Mouse (Mus musculus): Measurements from ENCODE around the gene Ppp5c. TPM values are rescaled to one million over a fixed set of nuclear protein-coding genes. Genes with fewer than 3 reads are reported as not detected.
"Not testable (repeated sequence)": the region's sequence is repeated elsewhere in the genome, so short reads cannot be mapped to it uniquely, and the experiment has no call there.

Ppp5c gene
- 212 and 265 TPM in 2 replicates for polyA plus RNA-seq (2012; rRNA removed)

DNA sequence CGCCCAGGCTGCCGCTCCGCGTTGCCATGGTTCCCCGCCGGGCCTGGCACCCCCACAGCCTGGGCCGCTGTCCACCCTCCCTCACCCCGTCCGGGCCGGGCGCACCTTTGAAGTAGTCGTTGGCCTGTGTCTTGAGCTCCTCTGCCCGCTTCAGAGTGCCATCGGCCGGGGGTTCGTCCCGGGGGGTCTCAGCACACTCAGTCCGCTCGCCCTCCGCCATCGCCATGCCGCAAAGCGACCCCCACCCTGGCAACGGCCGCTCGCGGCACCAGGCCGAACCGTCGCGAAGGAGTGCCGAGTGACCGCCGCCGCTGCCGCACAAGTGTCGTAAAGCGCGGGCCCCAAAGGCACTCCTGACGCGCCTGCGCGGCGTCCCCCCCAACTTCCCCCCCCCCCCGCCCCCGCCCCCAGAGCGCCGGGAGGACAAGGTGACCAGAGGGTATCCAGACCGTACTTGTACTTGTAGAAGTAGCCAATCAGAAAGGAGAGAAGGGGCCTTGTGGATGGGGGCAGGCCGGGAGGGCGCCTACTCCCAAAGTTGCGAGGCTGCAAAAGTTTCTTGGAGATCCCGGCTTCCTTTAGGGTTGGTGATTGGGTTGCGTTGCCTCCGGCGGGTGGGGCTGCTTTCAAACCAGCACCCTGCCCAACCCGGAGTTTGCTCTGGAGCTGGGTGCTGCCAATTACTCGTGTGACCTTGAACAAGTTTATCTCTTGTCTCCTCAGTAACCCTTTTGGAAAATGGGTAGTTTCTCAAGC, at the start of gene Ppp5c:
Gene Ppp5c (minus strand): TSS at position 337 of the 756 bp plus-strand sequence.
- TF ChIP-seq POLR2A (IDR thresholded peaks at IDR 0.05; ENCODE audit: low read depth, low read length) (no peak), CTCF (IDR thresholded peaks at IDR 0.05; ENCODE audit: extremely low read depth, insufficient read depth, insufficient read length, insufficient replicate concordance) (no peak)
- Histone ChIP-seq H3K4me1 (ENCODE audit: control insufficient read depth, insufficient read depth, insufficient read length) (peaks cover 40% of the 10 kb centered on the region), H3K27me3 (ENCODE audit: control insufficient read depth, insufficient read depth, low read length) (no peaks in the 10 kb centered on the region), H3K4me3 (ENCODE audit: extremely low read depth, insufficient read depth, insufficient read length) (peak within 1 kb of the TSS; percentile 97), H3K36me3 (ENCODE audit: control insufficient read depth, insufficient read depth, low read length) (no peaks in the 10 kb centered on the region), H3K27ac (ENCODE audit: insufficient read depth, low read length) (peak within 1 kb of the TSS; percentile 87)
- peak; percentile 53 to 83 for DNase-seq (ENCODE audit: low read depth in 1 of 2, low spot score in 2 of 2)
- WGBS: under 1% methylated on average over 58 of the region's 58 CpGs

DNA sequence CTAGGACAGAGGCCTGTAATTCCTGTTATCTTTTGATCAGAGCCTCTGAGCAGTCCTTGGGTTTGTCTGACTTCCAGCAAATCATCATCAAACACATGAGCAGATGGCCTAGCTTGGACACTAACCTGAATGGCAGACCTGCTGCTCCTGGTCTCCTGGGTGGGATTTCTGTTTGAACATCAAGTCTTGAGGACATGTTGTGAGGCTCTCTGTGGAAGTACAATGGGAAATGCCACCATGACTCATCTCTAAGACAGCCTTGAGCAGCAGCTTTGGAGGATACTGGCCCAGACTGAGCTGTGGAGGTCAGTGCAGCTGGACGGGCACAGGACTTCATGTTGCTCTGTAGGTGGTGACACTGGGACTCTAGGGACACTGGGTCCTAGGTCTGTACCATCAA, 48.8 kb upstream of the Ppp5c start:
- WGBS: 95% methylated on average over 1 of the region's 1 CpGs
- DNase-seq (ENCODE audit: low read depth in 1 of 2, low spot score in 2 of 2): no peak
- H3K27ac ChIP-seq (ENCODE audit: insufficient read depth, low read length): no peak overlapping the region
- H3K4me3 ChIP-seq (ENCODE audit: extremely low read depth, insufficient read depth, insufficient read length): no peak overlapping the region
- H3K4me1 ChIP-seq (ENCODE audit: control insufficient read depth, insufficient read depth, insufficient read length): no peaks in the 10 kb centered on the region
- no peaks in the 10 kb centered on the region for H3K27me3 ChIP-seq (ENCODE audit: control insufficient read depth, insufficient read depth, low read length)
- TF ChIP-seq POLR2A (IDR thresholded peaks at IDR 0.05; ENCODE audit: low read depth, low read length) (no peak), CTCF (IDR thresholded peaks at IDR 0.05; ENCODE audit: extremely low read depth, insufficient read depth, insufficient read length, insufficient replicate concordance) (no peak)
- no peaks in the 10 kb centered on the region for H3K36me3 ChIP-seq (ENCODE audit: control insufficient read depth, insufficient read depth, low read length)

DNA sequence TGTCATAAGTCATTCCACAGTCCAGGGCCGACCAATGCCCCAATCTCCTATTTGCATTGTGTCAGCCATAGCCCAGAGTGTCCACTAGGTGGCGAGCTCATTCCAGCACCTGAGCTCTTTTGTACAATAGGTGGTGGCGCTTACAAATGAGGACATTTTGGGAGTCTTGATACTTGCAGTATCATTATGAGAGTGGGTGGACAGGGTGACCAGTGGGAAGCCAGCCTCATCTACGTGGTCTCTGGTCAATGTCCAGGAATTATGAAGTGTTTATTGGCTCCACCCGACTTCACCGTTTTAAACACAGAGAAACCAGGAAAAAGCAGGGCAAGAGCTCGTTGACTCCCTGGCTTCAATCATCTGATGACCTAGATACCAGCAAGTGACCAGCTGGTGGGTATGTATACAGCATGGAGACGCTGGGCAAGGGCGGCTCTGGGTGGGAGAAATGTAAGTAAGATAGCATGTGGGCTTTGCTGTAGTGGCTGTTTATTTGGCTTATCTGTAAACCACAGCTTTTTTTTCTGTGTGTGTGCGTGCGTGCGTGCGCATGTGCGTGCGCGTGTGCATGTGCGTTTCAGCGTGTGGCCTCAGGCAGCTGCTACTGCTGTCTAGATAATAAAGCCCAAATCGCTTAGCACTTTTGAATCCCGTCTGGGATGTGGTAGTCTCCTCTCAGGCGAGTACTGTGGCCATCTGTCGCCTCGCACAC, 46.3 kb upstream of the Ppp5c start, which contains the start of gene Psg16:
Gene Psg16 (plus strand): TSS at position 137 of the 712 bp plus-strand sequence.
- Histone ChIP-seq H3K27ac (ENCODE audit: insufficient read depth, low read length) (no peak within 1 kb of the TSS), H3K27me3 (ENCODE audit: control insufficient read depth, insufficient read depth, low read length) (no peaks in the 10 kb centered on the region), H3K36me3 (ENCODE audit: control insufficient read depth, insufficient read depth, low read length) (no peaks in the 10 kb centered on the region), H3K4me3 (ENCODE audit: extremely low read depth, insufficient read depth, insufficient read length) (no peak within 1 kb of the TSS), H3K4me1 (ENCODE audit: control insufficient read depth, insufficient read depth, insufficient read length) (no peaks in the 10 kb centered on the region)
- WGBS: 57% methylated on average over 23 of the region's 23 CpGs
- TF ChIP-seq CTCF (IDR thresholded peaks at IDR 0.05; ENCODE audit: extremely low read depth, insufficient read depth, insufficient read length, insufficient replicate concordance): peak; percentile 74; the same call in 1 of the 2 replicates
- no peak for TF ChIP-seq POLR2A (IDR thresholded peaks at IDR 0.05; ENCODE audit: low read depth, low read length)
- DNase-seq (ENCODE audit: low read depth in 1 of 2, low spot score in 2 of 2): peak in 1 of 2 experiments; percentile 48

DNA sequence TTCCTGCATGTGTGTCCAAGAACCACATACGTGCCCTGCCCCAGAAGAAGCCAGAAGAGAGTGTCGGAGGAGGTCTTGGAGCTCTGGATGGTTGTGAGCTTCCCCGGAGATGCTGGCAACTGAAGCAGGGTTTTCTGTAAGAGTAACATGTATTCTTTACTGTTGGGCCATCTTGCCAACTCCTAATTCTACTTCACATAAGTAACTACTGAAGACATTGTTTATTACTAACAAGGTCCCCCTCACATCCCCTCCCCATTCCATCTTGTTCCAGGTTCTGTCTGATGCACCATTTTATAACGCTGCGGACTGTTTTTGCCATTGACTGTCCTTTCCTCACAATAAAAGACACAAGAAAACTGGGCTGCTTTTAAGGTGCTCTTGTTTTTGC, 45.8 kb upstream of the Ppp5c start:
- no peaks in the 10 kb centered on the region for H3K36me3 ChIP-seq (ENCODE audit: control insufficient read depth, insufficient read depth, low read length)
- no peak for DNase-seq (ENCODE audit: low read depth in 1 of 2, low spot score in 2 of 2)
- H3K4me1 ChIP-seq (ENCODE audit: control insufficient read depth, insufficient read depth, insufficient read length): no peaks in the 10 kb centered on the region
- TF ChIP-seq POLR2A (IDR thresholded peaks at IDR 0.05; ENCODE audit: low read depth, low read length): no peak
- TF ChIP-seq CTCF (IDR thresholded peaks at IDR 0.05; ENCODE audit: extremely low read depth, insufficient read depth, insufficient read length, insufficient replicate concordance): no peak
- no peaks in the 10 kb centered on the region for H3K27me3 ChIP-seq (ENCODE audit: control insufficient read depth, insufficient read depth, low read length)
- no peak overlapping the region for H3K27ac ChIP-seq (ENCODE audit: insufficient read depth, low read length)
- no peak overlapping the region for H3K4me3 ChIP-seq (ENCODE audit: extremely low read depth, insufficient read depth, insufficient read length)
- 59% methylated on average over 5 of the region's 5 CpGs for WGBS

DNA sequence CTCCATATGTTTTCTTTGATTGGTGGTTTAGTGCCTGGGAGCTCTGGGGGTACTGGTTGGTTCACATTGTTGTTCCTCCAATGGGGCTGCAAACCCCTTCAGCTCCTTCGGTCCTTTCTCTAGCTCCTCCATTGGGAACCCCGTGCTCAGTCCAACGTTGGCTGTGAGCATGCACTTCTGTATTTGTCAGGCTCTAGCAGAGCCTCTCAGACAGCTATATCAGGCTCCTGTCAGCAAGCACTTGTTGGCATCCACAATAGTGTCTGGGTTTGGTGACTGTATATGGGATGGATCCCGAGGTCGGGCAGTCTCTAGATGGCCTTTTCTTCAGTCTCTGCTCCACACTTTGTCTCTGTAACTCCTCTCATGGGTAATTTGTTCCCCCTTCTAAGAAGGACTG, 39.9 kb upstream of the Ppp5c start:
- H3K27ac ChIP-seq (ENCODE audit: insufficient read depth, low read length); H3K4me3 ChIP-seq (ENCODE audit: extremely low read depth, insufficient read depth, insufficient read length); H3K4me1 ChIP-seq (ENCODE audit: control insufficient read depth, insufficient read depth, insufficient read length); DNase-seq (ENCODE audit: low read depth in 1 of 2, low spot score in 2 of 2); H3K27me3 ChIP-seq (ENCODE audit: control insufficient read depth, insufficient read depth, low read length); H3K36me3 ChIP-seq (ENCODE audit: control insufficient read depth, insufficient read depth, low read length): not testable (repeated sequence)
- 64% methylated on average over 5 of the region's 5 CpGs for WGBS

DNA sequence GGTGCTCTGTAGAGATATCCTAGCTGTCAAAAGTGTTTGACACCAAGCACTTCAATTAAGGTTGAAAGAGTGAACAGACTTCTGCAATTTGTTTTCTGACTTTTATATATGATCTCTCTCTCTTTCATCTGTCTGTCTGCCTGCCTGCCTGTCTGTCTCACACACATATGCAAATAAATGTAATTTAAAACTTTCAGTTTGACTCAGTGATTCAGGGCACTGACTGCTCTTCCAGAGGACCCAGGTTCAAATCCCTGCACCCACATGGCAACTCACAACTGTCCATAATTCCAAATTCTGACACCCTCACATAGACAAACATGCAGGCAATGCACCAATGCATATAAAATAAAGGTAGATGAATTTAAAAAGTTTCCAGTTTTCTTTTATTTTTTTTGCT, 39.3 kb upstream of the Ppp5c start:
- no peak overlapping the region for H3K27ac ChIP-seq (ENCODE audit: insufficient read depth, low read length)
- H3K4me1 ChIP-seq (ENCODE audit: control insufficient read depth, insufficient read depth, insufficient read length): peaks cover 5% of the 10 kb centered on the region; the same call in 1 of the 2 replicates
- H3K36me3 ChIP-seq (ENCODE audit: control insufficient read depth, insufficient read depth, low read length): no peaks in the 10 kb centered on the region
- no peaks in the 10 kb centered on the region for H3K27me3 ChIP-seq (ENCODE audit: control insufficient read depth, insufficient read depth, low read length)
- TF ChIP-seq POLR2A (IDR thresholded peaks at IDR 0.05; ENCODE audit: low read depth, low read length) (no peak), CTCF (IDR thresholded peaks at IDR 0.05; ENCODE audit: extremely low read depth, insufficient read depth, insufficient read length, insufficient replicate concordance) (no peak)
- H3K4me3 ChIP-seq (ENCODE audit: extremely low read depth, insufficient read depth, insufficient read length): no peak overlapping the region
- DNase-seq (ENCODE audit: low read depth in 1 of 2, low spot score in 2 of 2): no peak

DNA sequence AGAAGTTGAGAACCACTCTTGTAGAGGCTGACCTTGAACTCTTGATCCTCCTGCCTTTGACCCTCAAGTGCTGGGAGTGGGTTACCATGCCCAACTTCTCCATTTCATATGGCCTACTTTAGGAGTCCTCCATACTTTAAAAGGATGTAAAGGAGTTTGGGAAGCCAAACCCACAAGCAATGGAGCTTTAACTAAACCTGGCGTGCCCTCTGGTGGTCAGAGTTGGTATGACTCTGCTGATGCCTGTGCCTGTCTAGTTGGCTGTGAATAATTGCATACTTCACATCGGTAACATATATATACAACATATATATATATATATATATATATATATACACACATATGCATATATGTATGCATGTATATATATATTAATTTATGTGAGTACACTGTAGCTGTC, 38.7 kb upstream of the Ppp5c start:
- TF ChIP-seq CTCF (IDR thresholded peaks at IDR 0.05; ENCODE audit: extremely low read depth, insufficient read depth, insufficient read length, insufficient replicate concordance): peak; percentile 80; the same call in 1 of the 2 replicates
- TF ChIP-seq POLR2A (IDR thresholded peaks at IDR 0.05; ENCODE audit: low read depth, low read length): no peak
- Histone ChIP-seq H3K27ac (ENCODE audit: insufficient read depth, low read length) (no peak overlapping the region), H3K4me1 (ENCODE audit: control insufficient read depth, insufficient read depth, insufficient read length) (peaks cover 5% of the 10 kb centered on the region; the same call in 1 of the 2 replicates), H3K4me3 (ENCODE audit: extremely low read depth, insufficient read depth, insufficient read length) (no peak overlapping the region), H3K36me3 (ENCODE audit: control insufficient read depth, insufficient read depth, low read length) (no peaks in the 10 kb centered on the region), H3K27me3 (ENCODE audit: control insufficient read depth, insufficient read depth, low read length) (no peaks in the 10 kb centered on the region)
- DNase-seq (ENCODE audit: low read depth in 1 of 2, low spot score in 2 of 2): peak in 1 of 2 experiments; percentile 75
- 0% methylated on average over 2 of the region's 2 CpGs for WGBS
